Mouse (Mus musculus) retina, postnatal 7 days (tissue): ENCODE results near the gene Itga8.

Experiments used
- DNase-seq: peaks from one replicate; pipeline ENCODE4 v3.0.0-alpha.2; 2012; ENCODE audit warnings: low read depth, low spot score

The Itga8 gene

GRCm38 (mm10) chr2:12301431-12302170 lies at the start of gene Itga8:
Gene Itga8, minus strand, starts transcription at chr2:12301922.
- peak; percentile 57 for DNase-seq

GRCm38 (mm10) chr2:12348914-12349313 lies 47.2 kb upstream of the Itga8 start:
- DNase-seq: no peak

GRCm38 (mm10) chr2:12331962-12332361 lies 30.2 kb upstream of the Itga8 start:
- DNase-seq: no peak

GRCm38 (mm10) chr2:12329620-12330019 lies 27.9 kb upstream of the Itga8 start:
- DNase-seq: no peak

GRCm38 (mm10) chr2:12329068-12329407 lies 27.3 kb upstream of the Itga8 start:
- DNase-seq: no peak

- DNase-seq: no peak
These were observed 26.8 kb upstream of the Itga8 start for GRCm38 (mm10) chr2:12328355-12329067.

- DNase-seq: no peak
These were observed 26.1 kb upstream of the Itga8 start for GRCm38 (mm10) chr2:12327691-12328354.

GRCm38 (mm10) chr2:12327216-12327615 lies 25.5 kb upstream of the Itga8 start:
- no peak for DNase-seq

- no peak for DNase-seq
These were observed 24.1 kb upstream of the Itga8 start for GRCm38 (mm10) chr2:12325868-12326267.

- no peak for DNase-seq
These were observed 23.7 kb upstream of the Itga8 start for GRCm38 (mm10) chr2:12325417-12325816.

GRCm38 (mm10) chr2:12320914-12321313 lies 19.2 kb upstream of the Itga8 start:
- no peak for DNase-seq

- DNase-seq: no peak
These were observed 17.0 kb upstream of the Itga8 start for GRCm38 (mm10) chr2:12318715-12319114.

GRCm38 (mm10) chr2:12318036-12318435 lies 16.3 kb upstream of the Itga8 start:
- no peak for DNase-seq

GRCm38 (mm10) chr2:12317343-12317742 lies 15.6 kb upstream of the Itga8 start:
- no peak for DNase-seq

GRCm38 (mm10) chr2:12316361-12316760 lies 14.6 kb upstream of the Itga8 start:
- no peak for DNase-seq

GRCm38 (mm10) chr2:12314028-12314427 lies 12.3 kb upstream of the Itga8 start:
- no peak for DNase-seq

GRCm38 (mm10) chr2:12308466-12308865 lies 6.7 kb upstream of the Itga8 start:
- DNase-seq: no peak

GRCm38 (mm10) chr2:12307311-12307710 lies 5.6 kb upstream of the Itga8 start:
- DNase-seq: no peak

- no peak for DNase-seq
These were observed 3.4 kb upstream of the Itga8 start for GRCm38 (mm10) chr2:12305064-12305650.

- no peak for DNase-seq
These were observed 1.1 kb downstream of the Itga8 start for GRCm38 (mm10) chr2:12300449-12301228.

- no peak for DNase-seq
These were observed 4.4 kb downstream of the Itga8 start for GRCm38 (mm10) chr2:12297287-12297686.

GRCm38 (mm10) chr2:12295150-12295549 lies 6.6 kb downstream of the Itga8 start:
- no peak for DNase-seq
